In genomic region chr11:100859579-100860075, GRCm38 (mm10) we compare ENCODE assay signal across 8 mouse cellular contexts. TPM values are rescaled to one million over a fixed set of nuclear protein-coding genes. Genes with fewer than 3 reads are reported as not detected.
A peak's percentile ranks its signal among the peaks of the same experiment; 100 is the strongest.
DNase-seq lines count a peak whose midpoint lies in the region; ATAC-seq and TF ChIP-seq lines count a peak whose summit lies in the region.

No protein-coding gene starts in this region.

- ATAC-seq in heart, embryonic 16.5 days (replicated peaks; ENCODE audit: extremely low read depth, insufficient read depth, low FRiP score), result no peak
- ATAC-seq in hindbrain, embryonic 13.5 days (ENCODE audit: low FRiP score), result no peak
- ATAC-seq in midbrain, embryonic 13.5 days, result no peak
- ATAC-seq in erythroid progenitor cell, adult 5-6 weeks (replicated peaks; ENCODE audit: low FRiP score, poor library complexity, severe bottlenecking), result no peak

- H3K9me3 ChIP-seq in heart, embryonic 16.5 days (replicated peaks; ENCODE audit: control insufficient read depth, low read length), result no peaks in the 10 kb centered on the region
- no peaks in the 10 kb centered on the region for H3K9me3 ChIP-seq in ES-E14 (ENCODE audit: control insufficient read depth, insufficient read depth, low read depth, low read length)
- no peaks in the 10 kb centered on the region for H3K9me3 ChIP-seq in hindbrain, embryonic 13.5 days
- H3K9me3 ChIP-seq in midbrain, embryonic 13.5 days, result no peaks in the 10 kb centered on the region

- peak overlapping the region; percentile 62 for H3K4me3 ChIP-seq in heart, embryonic 16.5 days (ENCODE audit: low read length)
- peak overlapping the region; percentile 76 to 81; a peak in 2 of 4 replicates for H3K4me3 ChIP-seq in ES-E14 (ENCODE audit: insufficient read depth in 1 of 2, low read depth in 1 of 2, low read length in 2 of 2, poor library complexity in 1 of 2, severe bottlenecking in 1 of 2)
- peak overlapping the region; percentile 47 for H3K4me3 ChIP-seq in hindbrain, embryonic 13.5 days
- peak overlapping the region; percentile 44 for H3K4me3 ChIP-seq in midbrain, embryonic 13.5 days (replicated peaks)

- WGBS in heart, embryonic 16.5 days, result 56% methylated on average over 6 of the region's 6 CpGs
- WGBS in hindbrain, embryonic 13.5 days, result 52% methylated on average over 6 of the region's 6 CpGs
- WGBS in midbrain, embryonic 13.5 days, result 58% methylated on average over 6 of the region's 6 CpGs

- peak overlapping the region; percentile 69 for H3K4me2 ChIP-seq in heart, embryonic 16.5 days (ENCODE audit: low read depth, low read length)
- H3K4me2 ChIP-seq in hindbrain, embryonic 13.5 days, result peak overlapping the region; percentile 60
- H3K4me2 ChIP-seq in midbrain, embryonic 13.5 days (replicated peaks), result peak overlapping the region; percentile 62

- H3K27me3 ChIP-seq in heart, embryonic 16.5 days (ENCODE audit: control insufficient read depth, insufficient read depth, low read length), result peaks cover 3% of the 10 kb centered on the region
- peaks cover 96% of the 10 kb centered on the region for H3K27me3 ChIP-seq in hindbrain, embryonic 13.5 days
- peaks cover 71% of the 10 kb centered on the region for H3K27me3 ChIP-seq in midbrain, embryonic 13.5 days

- H3K9ac ChIP-seq in heart, embryonic 16.5 days (ENCODE audit: low read length), result peak overlapping the region; percentile 78
- H3K9ac ChIP-seq in ES-E14 (ENCODE audit: insufficient read depth, low read depth, low read length, poor library complexity, severe bottlenecking), result no peak overlapping the region
- H3K9ac ChIP-seq in hindbrain, embryonic 13.5 days, result no peak overlapping the region
- H3K9ac ChIP-seq in midbrain, embryonic 13.5 days (replicated peaks), result no peak overlapping the region

- no peaks in the 10 kb centered on the region for H3K36me3 ChIP-seq in heart, embryonic 16.5 days (ENCODE audit: control insufficient read depth, insufficient read depth)
- H3K36me3 ChIP-seq in ES-E14 (ENCODE audit: control insufficient read depth, insufficient read depth, low read length, poor library complexity, severe bottlenecking), result no peaks in the 10 kb centered on the region
- H3K36me3 ChIP-seq in hindbrain, embryonic 13.5 days, result no peaks in the 10 kb centered on the region
- H3K36me3 ChIP-seq in midbrain, embryonic 13.5 days, result no peaks in the 10 kb centered on the region

- in situ Hi-C loops in ES-E14 (cut with MboI; ENCODE audit: low sequenced_read_pairs in 2 of 2, unreplicated experiment in 2 of 2), result no loop called here

- peak overlapping the region; percentile 53 for H3K27ac ChIP-seq in heart, embryonic 16.5 days (ENCODE audit: low read length)
- H3K27ac ChIP-seq in ES-E14 (ENCODE audit: insufficient read depth, low read depth, low read length, poor library complexity, severe bottlenecking), result no peak overlapping the region
- H3K27ac ChIP-seq in hindbrain, embryonic 13.5 days, result no peak overlapping the region
- no peak overlapping the region for H3K27ac ChIP-seq in midbrain, embryonic 13.5 days

- peaks cover 12% of the 10 kb centered on the region for H3K4me1 ChIP-seq in heart, embryonic 16.5 days (ENCODE audit: control insufficient read depth, insufficient read depth, low read length)
- H3K4me1 ChIP-seq in ES-E14 (ENCODE audit: control insufficient read depth in 2 of 2, insufficient read depth in 2 of 2, low read length in 2 of 2, poor library complexity in 1 of 2), result peaks cover 0 to 15% of the 10 kb centered on the region in 2 experiments; a peak in 2 of 4 replicates
- H3K4me1 ChIP-seq in hindbrain, embryonic 13.5 days (replicated peaks), result peaks cover 9% of the 10 kb centered on the region; the same call in 1 of the 2 replicates
- H3K4me1 ChIP-seq in midbrain, embryonic 13.5 days (replicated peaks), result peaks cover 11% of the 10 kb centered on the region; the same call in 1 of the 2 replicates

- DNase-seq in heart, adult 11 months, result no peak
- no peak for DNase-seq in ES-E14 (ENCODE audit: low read depth, low spot score)
- DNase-seq in frontal cortex, postnatal 10 days (ENCODE audit: low spot score in 2 of 2), result no peak
- no peak for DNase-seq in layer of hippocampus, adult 9-10 months (ENCODE audit: low spot score)

TF ChIP-seq in ES-E14, 5 proteins besides CTCF, POLR2A, EP300 and RAD21:
- no peak for TF ChIP-seq ZNF384 (IDR thresholded peaks at IDR 0.05; ENCODE audit: low read depth, low read length)
- TF ChIP-seq MAFK (IDR thresholded peaks at IDR 0.05; ENCODE audit: insufficient read depth, low read depth, low read length), result no peak
- TF ChIP-seq CHD2 (IDR thresholded peaks at IDR 0.05; ENCODE audit: low read depth, low read length), result no peak
- TF ChIP-seq ZC3H11A (IDR thresholded peaks at IDR 0.05; ENCODE audit: borderline replicate concordance, low read depth, low read length), result no peak
- TF ChIP-seq HCFC1 (IDR thresholded peaks at IDR 0.05; ENCODE audit: borderline replicate concordance, insufficient read depth, low read length), result no peak

RNA-seq across cellular contexts. Expression of gene Stat5a, which starts 0.5 kb away (rescaled TPM):
- 10.1 and 15.1 TPM in 2 replicates for polyA plus RNA-seq in heart, embryonic 16.5 days (2015; fragmentation: Nextera tagmentation; extraction: Ambion mirVana)
- total RNA-seq in ES-E14 (2012; rRNA removed), result 1.7 TPM in 2 replicates
- polyA plus RNA-seq in hindbrain, embryonic 13.5 days (2015; fragmentation: Nextera tagmentation; extraction: Ambion mirVana), result 2.1 and 2.3 TPM in 2 replicates
- 1.3 and 1.7 TPM in 2 replicates for polyA plus RNA-seq in midbrain, embryonic 13.5 days (2015; fragmentation: Nextera tagmentation; extraction: Ambion mirVana)
- total RNA-seq in erythroid progenitor cell, adult 5-6 weeks (2015; ENCODE audit: low replicate concordance), result 3.2 and 7.5 TPM in 2 replicates
- 5.3 and 5.4 TPM in 2 replicates for total RNA-seq in erythroid progenitor cell, adult 5-6 weeks (2017; ENCODE audit: low replicate concordance)

RNA-seq across cellular contexts. Expression of gene Stat5b, which starts 9.1 kb away (rescaled TPM):
- polyA plus RNA-seq in heart, embryonic 16.5 days (2015; fragmentation: Nextera tagmentation; extraction: Ambion mirVana), result 31.3 and 36.5 TPM in 2 replicates
- total RNA-seq in ES-E14 (2012; rRNA removed), result 3.4 and 4.3 TPM in 2 replicates
- polyA plus RNA-seq in hindbrain, embryonic 13.5 days (2015; fragmentation: Nextera tagmentation; extraction: Ambion mirVana), result 14.1 and 15.7 TPM in 2 replicates
- polyA plus RNA-seq in midbrain, embryonic 13.5 days (2015; fragmentation: Nextera tagmentation; extraction: Ambion mirVana), result 14.0 and 14.5 TPM in 2 replicates
- total RNA-seq in erythroid progenitor cell, adult 5-6 weeks (2015; ENCODE audit: low replicate concordance), result 5.9 and 10.1 TPM in 2 replicates
- 7.0 and 10.3 TPM in 2 replicates for total RNA-seq in erythroid progenitor cell, adult 5-6 weeks (2017; ENCODE audit: low replicate concordance)
